Mouse (Mus musculus) MEL (cell line): ENCODE results near the gene Herc1. TPM values are rescaled to one million over a fixed set of nuclear protein-coding genes. Genes with fewer than 3 reads are reported as not detected.

Experiments used
- DNase-seq: peaks from one replicate; pipeline ENCODE4 v3.0.0; 2011; ENCODE audit warnings: low read depth, low spot score
- H3K27ac ChIP-seq: 2 replicates; pipeline ENCODE4 v1.5.1; 2012; ENCODE audit warnings: low read depth, mild to moderate bottlenecking, control low read depth, low read length, moderate library complexity; ENCODE audit not compliant: control insufficient read depth
- H3K27me3 ChIP-seq, 2 experiments: fragments of 150-350 bp in 1 of 2; sonication (generic) in 1 of 2; 2 replicates each; pipeline ENCODE4 v1.6.1; 2012; ENCODE audit warnings: low read length in 2 of 2, mild to moderate bottlenecking in 2 of 2, improper control_type of control experiment in 1 of 2, moderate library complexity in 1 of 2; ENCODE audit not compliant: insufficient read depth in 2 of 2, control insufficient read depth in 1 of 2
- H3K36me3 ChIP-seq, 2 experiments: 2 replicates each; pipeline ENCODE4 v1.6.1; 2012 to 2014; ENCODE audit warnings: low read length in 2 of 2, improper control_type of control experiment in 1 of 2, inconsistent platforms in 1 of 2, mild to moderate bottlenecking in 1 of 2; ENCODE audit not compliant: insufficient read depth in 2 of 2, control insufficient read depth in 1 of 2
- H3K4me1 ChIP-seq, 2 experiments: fragments of 150-350 bp in 1 of 2; sonication (generic) in 1 of 2; 2 replicates each; pipeline ENCODE4 v1.6.1; 2012; ENCODE audit warnings: low read length in 2 of 2, improper control_type of control experiment in 1 of 2, mild to moderate bottlenecking in 1 of 2; ENCODE audit not compliant: insufficient read depth in 2 of 2, control insufficient read depth in 1 of 2
- H3K4me3 ChIP-seq, 2 experiments: fragments of 150-350 bp in 1 of 2; sonication (generic) in 1 of 2; 2 replicates each; pipeline ENCODE4 v1.5.1; 2012; ENCODE audit warnings: low read depth in 2 of 2, low read length in 2 of 2, mild to moderate bottlenecking in 2 of 2, moderate library complexity in 2 of 2, control low read depth in 1 of 2, improper control_type of control experiment in 1 of 2; ENCODE audit not compliant: control insufficient read depth in 1 of 2, insufficient read depth in 1 of 2
- H3K79me2 ChIP-seq: 2 replicates; pipeline ENCODE4 v1.6.1; 2012; ENCODE audit warnings: mild to moderate bottlenecking, low read length, moderate library complexity; ENCODE audit not compliant: control insufficient read depth, poor library complexity, insufficient read depth
- H3K9ac ChIP-seq: 2 replicates; pipeline ENCODE4 v1.6.1; 2012; ENCODE audit warnings: low read depth, mild to moderate bottlenecking, control low read depth, low read length, moderate library complexity; ENCODE audit not compliant: control insufficient read depth, poor library complexity, severe bottlenecking
- H3K9me3 ChIP-seq: fragments of 150-350 bp; sonication (generic); replicated peaks from 2 replicates; pipeline ENCODE4 v1.6.1; 2012; ENCODE audit warnings: mild to moderate bottlenecking, low read length, improper control_type of control experiment, moderate library complexity; ENCODE audit not compliant: insufficient read depth
- BHLHE40 ChIP-seq: IDR thresholded peaks from 2 replicates; pipeline ENCODE4 v1.6.1; 2012; ENCODE audit warnings: low read depth, mild to moderate bottlenecking, inconsistent platforms, low read length, improper control_type of control experiment, borderline replicate concordance
- CHD1 ChIP-seq: IDR thresholded peaks from 2 replicates; pipeline ENCODE4 v1.6.1; 2012; ENCODE audit warnings: low read depth, mild to moderate bottlenecking, inconsistent platforms, low read length, improper control_type of control experiment
- CHD2 ChIP-seq: IDR thresholded peaks from 2 replicates; pipeline ENCODE4 v1.6.1; 2011; ENCODE audit warnings: low read length, improper control_type of control experiment
- CTCF ChIP-seq, 3 experiments: IDR thresholded peaks in 2 of 3; conservative IDR thresholded peaks in 1 of 3; 2 replicates each; pipeline ENCODE4 v1.5.1; 2011 to 2012; ENCODE audit warnings: low read length in 3 of 3, low read depth in 2 of 3, mild to moderate bottlenecking in 2 of 3, improper control_type of control experiment in 1 of 3, inconsistent platforms in 1 of 3, mixed read lengths in 1 of 3, moderate library complexity in 1 of 3; ENCODE audit not compliant: control insufficient read depth in 1 of 3, insufficient read depth in 1 of 3, poor library complexity in 1 of 3, severe bottlenecking in 1 of 3
- E2F4 ChIP-seq: IDR thresholded peaks from 2 replicates; pipeline ENCODE4 v1.6.1; 2011; ENCODE audit warnings: low read depth, low read length, improper control_type of control experiment, borderline replicate concordance
- ELF1 ChIP-seq: IDR thresholded peaks from 2 replicates; pipeline ENCODE4 v1.6.1; 2014; ENCODE audit warnings: low read depth, mild to moderate bottlenecking, inconsistent platforms, low read length, improper control_type of control experiment, moderate library complexity
- EP300 ChIP-seq, 2 experiments: IDR thresholded peaks; 2 replicates each; pipeline ENCODE4 v1.6.1; 2011; ENCODE audit warnings: improper control_type of control experiment in 2 of 2, low read length in 2 of 2, low read depth in 1 of 2, mild to moderate bottlenecking in 1 of 2
- ETS1 ChIP-seq: IDR thresholded peaks from 2 replicates; pipeline ENCODE4 v1.6.1; 2012; ENCODE audit warnings: low read depth, mild to moderate bottlenecking, inconsistent platforms, low read length, improper control_type of control experiment, moderate library complexity
- GATA1 ChIP-seq: IDR thresholded peaks from 2 replicates; pipeline ENCODE4 v1.6.1; 2011; ENCODE audit warnings: low read depth, low read length, improper control_type of control experiment
- HCFC1 ChIP-seq: IDR thresholded peaks from 2 replicates; pipeline ENCODE4 v1.6.1; 2012; ENCODE audit warnings: low read depth, mild to moderate bottlenecking, inconsistent platforms, low read length, improper control_type of control experiment, moderate library complexity
- JUND ChIP-seq: IDR thresholded peaks from 2 replicates; pipeline ENCODE4 v1.6.1; 2011; ENCODE audit warnings: low read depth, mild to moderate bottlenecking, improper control_type of control experiment, low read length
- KAT2A ChIP-seq: conservative IDR thresholded peaks from 2 replicates; pipeline ENCODE4 v1.6.1; 2012; ENCODE audit warnings: low read depth, low read length, improper control_type of control experiment, inconsistent platforms
- MAFK ChIP-seq: IDR thresholded peaks from 2 replicates; pipeline ENCODE4 v1.6.1; 2011; ENCODE audit warnings: low read depth, mild to moderate bottlenecking, low read length, improper control_type of control experiment, borderline replicate concordance
- MAX ChIP-seq: IDR thresholded peaks from 2 replicates; pipeline ENCODE4 v1.6.1; 2011; ENCODE audit warnings: low read length, improper control_type of control experiment
- MAZ ChIP-seq: IDR thresholded peaks from 2 replicates; pipeline ENCODE4 v1.6.1; 2012; ENCODE audit warnings: low read depth, mild to moderate bottlenecking, inconsistent platforms, low read length, improper control_type of control experiment
- MEF2A ChIP-seq: IDR thresholded peaks from 2 replicates; pipeline ENCODE4 v1.6.1; 2014; ENCODE audit warnings: low read depth, mild to moderate bottlenecking, inconsistent platforms, low read length, improper control_type of control experiment; ENCODE audit not compliant: poor library complexity, insufficient replicate concordance, severe bottlenecking; ENCODE audit errors: extremely low read depth
- MXI1 ChIP-seq: IDR thresholded peaks from 2 replicates; pipeline ENCODE4 v1.6.1; 2011; ENCODE audit warnings: mild to moderate bottlenecking, low read depth, low read length, improper control_type of control experiment
- MYB ChIP-seq: IDR thresholded peaks from 2 replicates; pipeline ENCODE4 v1.6.1; 2011; ENCODE audit warnings: mild to moderate bottlenecking, low read depth, low read length, improper control_type of control experiment
- MYC ChIP-seq: IDR thresholded peaks from 2 replicates; pipeline ENCODE4 v1.6.1; 2011; ENCODE audit warnings: low read depth, mild to moderate bottlenecking, low read length, improper control_type of control experiment, moderate library complexity
- NELFE ChIP-seq: IDR thresholded peaks from 2 replicates; pipeline ENCODE4 v1.6.1; 2011; ENCODE audit warnings: low read depth, low read length, improper control_type of control experiment
- NRF1 ChIP-seq: IDR thresholded peaks from 2 replicates; pipeline ENCODE4 v1.6.1; 2014; ENCODE audit warnings: low read depth, mild to moderate bottlenecking, inconsistent platforms, low read length, improper control_type of control experiment, moderate library complexity; ENCODE audit not compliant: poor library complexity, insufficient read depth, severe bottlenecking
- POLR2A ChIP-seq, 2 experiments: IDR thresholded peaks; 2 replicates each; pipeline ENCODE4 v1.6.1; 2011 to 2012; ENCODE audit warnings: low read length in 2 of 2, mild to moderate bottlenecking in 2 of 2, control low read depth in 1 of 2, improper control_type of control experiment in 1 of 2, low read depth in 1 of 2, moderate library complexity in 1 of 2; ENCODE audit not compliant: control insufficient read depth in 1 of 2, insufficient read depth in 1 of 2, poor library complexity in 1 of 2
- POLR2AphosphoS2 ChIP-seq: IDR thresholded peaks from 2 replicates; pipeline ENCODE4 v1.6.1; 2011; ENCODE audit warnings: low read length, improper control_type of control experiment
- POLR2AphosphoS5 ChIP-seq: IDR thresholded peaks from 2 replicates; pipeline ENCODE4 v1.6.1; 2012; ENCODE audit warnings: low read depth, borderline replicate concordance, mild to moderate bottlenecking, inconsistent platforms, low read length, moderate library complexity, mixed read lengths
- RAD21 ChIP-seq: IDR thresholded peaks from 2 replicates; pipeline ENCODE4 v1.6.1; 2011; ENCODE audit warnings: mild to moderate bottlenecking, low read depth, low read length, improper control_type of control experiment
- RCOR1 ChIP-seq: IDR thresholded peaks from 2 replicates; pipeline ENCODE4 v1.6.1; 2012; ENCODE audit warnings: low read depth, mild to moderate bottlenecking, inconsistent platforms, low read length, improper control_type of control experiment
- SIN3A ChIP-seq: IDR thresholded peaks from 2 replicates; pipeline ENCODE4 v1.6.1; 2012; ENCODE audit warnings: low read length, improper control_type of control experiment, inconsistent platforms
- SMC3 ChIP-seq: IDR thresholded peaks from 2 replicates; pipeline ENCODE4 v1.6.1; 2011; ENCODE audit warnings: low read depth, low read length, improper control_type of control experiment
- TAL1 ChIP-seq: IDR thresholded peaks from 2 replicates; pipeline ENCODE4 v1.6.1; 2012; ENCODE audit warnings: mild to moderate bottlenecking, inconsistent platforms, low read length, moderate library complexity, mixed read lengths
- TBP ChIP-seq: IDR thresholded peaks from 2 replicates; pipeline ENCODE4 v1.8.0; 2011; ENCODE audit warnings: low read depth, low read length, improper control_type of control experiment
- TCF12 ChIP-seq: IDR thresholded peaks from 2 replicates; pipeline ENCODE4 v1.6.1; 2014; ENCODE audit warnings: low read depth, mild to moderate bottlenecking, inconsistent platforms, low read length, improper control_type of control experiment, moderate library complexity
- UBTF ChIP-seq: IDR thresholded peaks from 2 replicates; pipeline ENCODE4 v1.6.1; 2012; ENCODE audit warnings: low read depth, mild to moderate bottlenecking, inconsistent platforms, low read length, improper control_type of control experiment, moderate library complexity, borderline replicate concordance; ENCODE audit not compliant: insufficient read depth
- USF1 ChIP-seq: IDR thresholded peaks from 2 replicates; pipeline ENCODE4 v1.6.1; 2014; ENCODE audit warnings: low read depth, mild to moderate bottlenecking, inconsistent platforms, low read length, improper control_type of control experiment, moderate library complexity
- USF2 ChIP-seq, 2 experiments: IDR thresholded peaks; 2 replicates each; pipeline ENCODE4 v1.6.1; 2011 to 2012; ENCODE audit warnings: improper control_type of control experiment in 2 of 2, low read length in 2 of 2, borderline replicate concordance in 1 of 2, inconsistent platforms in 1 of 2, low read depth in 1 of 2, mild to moderate bottlenecking in 1 of 2; ENCODE audit not compliant: insufficient read depth in 1 of 2
- ZC3H11A ChIP-seq: IDR thresholded peaks from 2 replicates; pipeline ENCODE4 v1.6.1; 2012; ENCODE audit warnings: low read depth, mild to moderate bottlenecking, inconsistent platforms, low read length, improper control_type of control experiment
- ZKSCAN1 ChIP-seq: IDR thresholded peaks from 2 replicates; pipeline ENCODE4 v1.6.1; 2012; ENCODE audit warnings: low read depth, mild to moderate bottlenecking, inconsistent platforms, low read length, improper control_type of control experiment, moderate library complexity
- ZMIZ1 ChIP-seq: IDR thresholded peaks from 2 replicates; pipeline ENCODE4 v1.6.1; 2012; ENCODE audit warnings: low read depth, mild to moderate bottlenecking, inconsistent platforms, low read length, improper control_type of control experiment, moderate library complexity
- polyA plus RNA-seq, 2 experiments: library from polyadenylated mRNA; stranded (reverse) in 1 of 2; unstranded in 1 of 2; fragments of >175 nt in 1 of 2; fragments of >200 nt in 1 of 2; gene quantifications; 2 replicates each; pipeline versions ENCODE4 v1.2.1 to v1.2.4; 2012; ENCODE audit warnings: low replicate concordance in 2 of 2, low read depth in 1 of 2; ENCODE audit not compliant: insufficient read length in 2 of 2, insufficient read depth in 1 of 2, missing spikeins in 1 of 2
- total RNA-seq: library from RNA; depleted of rRNA; stranded (reverse); fragments of 300-350 nt; gene quantifications from 2 replicates; pipeline ENCODE4 v1.2.3, GENCODE M21; 2012

Herc1 gene
- total and polyA plus RNA-seq, 3 experiments, result 22.7 to 28.8 (median 23.2) TPM

- H3K36me3 ChIP-seq, result peaks cover 3 to 38% of the 10 kb centered on the region in 2 experiments
- peaks cover 47% of the 10 kb centered on the region for H3K79me2 ChIP-seq
- H3K4me1 ChIP-seq, result peaks cover 11 to 24% of the 10 kb centered on the region in 2 experiments
- peak; percentile 76 for DNase-seq
- H3K27me3 ChIP-seq, result no peaks in the 10 kb centered on the region
- no peaks in the 10 kb centered on the region for H3K9me3 ChIP-seq
- H3K4me3 ChIP-seq, result peak overlapping the region in 1 of 2 experiments; percentile 59; a peak in 2 of 4 replicates
- H3K27ac ChIP-seq, result no peak overlapping the region
- peak overlapping the region; percentile 21; the same call in 1 of the 2 replicates for H3K9ac ChIP-seq
- TF ChIP-seq E2F4, result no peak
- TF ChIP-seq USF2 (IDR thresholded peaks at IDR 0.05; ENCODE audit: borderline replicate concordance in 1 of 2, insufficient read depth in 1 of 2, low read depth in 1 of 2, low read length in 2 of 2), result no peak
- TF ChIP-seq MAFK, result no peak
- TF ChIP-seq KAT2A, result no peak
- no peak for TF ChIP-seq NRF1
- no peak for TF ChIP-seq MEF2A
- no peak for TF ChIP-seq MYB
- TF ChIP-seq ETS1, result peak; percentile 60
- peak; percentile 72; the same call in 1 of the 2 replicates for TF ChIP-seq GATA1
- no peak for TF ChIP-seq POLR2AphosphoS2
- TF ChIP-seq HCFC1, result no peak
- TF ChIP-seq RCOR1, result 0 out of 2 replicates have a peak, but pooled peaks have one; percentile 42
- TF ChIP-seq ELF1, result no peak
- TF ChIP-seq TBP, result no peak
- no peak for TF ChIP-seq ZMIZ1
- peak; percentile 45; the same call in 1 of the 2 replicates for TF ChIP-seq BHLHE40
- TF ChIP-seq CHD2, result no peak
- TF ChIP-seq NELFE, result no peak
- TF ChIP-seq POLR2AphosphoS5, result no peak
- TF ChIP-seq TCF12, result 0 out of 2 replicates have a peak, but pooled peaks have one; percentile 16
- TF ChIP-seq CTCF (IDR thresholded peaks at IDR 0.05 in 2 of 3, conservative IDR thresholded peaks at IDR 0.05 in 1 of 3; ENCODE audit: control insufficient read depth in 1 of 3, insufficient read depth in 1 of 3, low read depth in 2 of 3, low read length in 3 of 3, poor library complexity in 1 of 3, severe bottlenecking in 1 of 3), result no peak
- TF ChIP-seq MAX, result no peak
- TF ChIP-seq ZC3H11A, result no peak
- TF ChIP-seq MXI1, result 0 out of 2 replicates have a peak, but pooled peaks have one; percentile 41
- no peak for TF ChIP-seq MYC
- no peak for TF ChIP-seq MAZ
- TF ChIP-seq RAD21, result no peak
- no peak for TF ChIP-seq POLR2A (IDR thresholded peaks at IDR 0.05; ENCODE audit: control insufficient read depth in 1 of 2, insufficient read depth in 1 of 2, low read depth in 1 of 2, low read length in 2 of 2, poor library complexity in 1 of 2)
- TF ChIP-seq UBTF, result no peak
- no peak for TF ChIP-seq SMC3
- TF ChIP-seq SIN3A, result peak; percentile 87
- TF ChIP-seq EP300 (IDR thresholded peaks at IDR 0.05; ENCODE audit: low read depth in 1 of 2, low read length in 2 of 2), result peak; percentile 42 to 70; a peak in 3 of 4 replicates
- TF ChIP-seq USF1, result no peak
- TF ChIP-seq ZKSCAN1, result 0 out of 2 replicates have a peak, but pooled peaks have one; percentile 9
- no peak for TF ChIP-seq JUND
- no peak for TF ChIP-seq CHD1
- no peak for TF ChIP-seq TAL1
Observed at GRCm38 (mm10) chr9:66359135-66359534, 8.9 kb downstream of the Herc1 start.
